Mouse (Mus musculus) CD8-positive naive resting alpha-beta T cell, adult 2 months (primary cell): ENCODE measurements around the gene Crtap.
"Not testable (repeated sequence)": the region's sequence is repeated elsewhere in the genome, so short reads cannot be mapped to it uniquely, and the experiment has no call there.

Experiments used
- DNase-seq, 2 experiments: peaks; one replicate each; pipeline ENCODE4 v3.0.0; 2022; ENCODE audit warnings: low read depth in 2 of 2, low spot score in 2 of 2

The Crtap gene

GRCm38 (mm10) chr9:114329855-114330254 is 60.6 kb downstream of the Crtap start, which contains the start of gene Bcl2a1c:
TSS of gene Bcl2a1c (plus strand) at chr9:114330135.
- DNase-seq = not testable (repeated sequence)

GRCm38 (mm10) chr9:114328332-114328731 is 62.1 kb downstream of the Crtap start:
- not testable (repeated sequence) for DNase-seq

GRCm38 (mm10) chr9:114326011-114326748 is 64.3 kb downstream of the Crtap start:
- DNase-seq = no peak
